Mouse (Mus musculus) C2C12 (cell line): ENCODE data around the gene Tom1. TPM values are rescaled to one million over a fixed set of nuclear protein-coding genes. Genes with fewer than 3 reads are reported as not detected.

Source experiments
- H3K27me3 ChIP-seq: one replicate; pipeline ENCODE4 v1.6.1; 2011; ENCODE audit not compliant: control insufficient read depth, insufficient read depth, insufficient read length
- H3K36me3 ChIP-seq: one replicate; pipeline ENCODE4 v1.6.1; 2011; ENCODE audit not compliant: control insufficient read depth, insufficient read depth
- H3K4me3 ChIP-seq: one replicate; pipeline ENCODE4 v1.5.1; 2011; ENCODE audit warnings: mild to moderate bottlenecking, control low read depth; ENCODE audit not compliant: poor library complexity, insufficient read depth, severe bottlenecking
- H3K79me2 ChIP-seq: one replicate; pipeline ENCODE4 v1.6.1; 2011; ENCODE audit not compliant: control insufficient read depth, insufficient read depth
- H3K79me3 ChIP-seq: one replicate; pipeline ENCODE4 v1.6.1; 2011; ENCODE audit warnings: low read depth, control low read depth
- H3ac ChIP-seq: one replicate; pipeline ENCODE3; 2011; ENCODE audit warnings: low read depth; ENCODE audit not compliant: control insufficient read depth, insufficient read length
- CEBPB ChIP-seq: IDR thresholded peaks from one replicate; pipeline ENCODE4 v1.6.1; 2011; ENCODE audit warnings: low read depth, mild to moderate bottlenecking, control low read depth, moderate library complexity
- CTCF ChIP-seq: IDR thresholded peaks from one replicate; pipeline ENCODE4 v1.5.1; 2011; ENCODE audit not compliant: control insufficient read depth, insufficient read depth, insufficient read length
- FOSL1 ChIP-seq: IDR thresholded peaks from one replicate; pipeline ENCODE4 v1.8.0; 2011; ENCODE audit warnings: mild to moderate bottlenecking, low read length; ENCODE audit not compliant: poor library complexity, insufficient read depth, severe bottlenecking
- MAX ChIP-seq: IDR thresholded peaks from one replicate; pipeline ENCODE4 v1.6.1; 2011; ENCODE audit warnings: mild to moderate bottlenecking, control low read depth
- MYOD1 ChIP-seq: IDR thresholded peaks from one replicate; pipeline ENCODE4 v1.6.1; 2011; ENCODE audit warnings: low read depth; ENCODE audit not compliant: control insufficient read depth, insufficient read length
- MYOG ChIP-seq: IDR thresholded peaks from one replicate; pipeline ENCODE4 v1.6.1; 2011; ENCODE audit not compliant: control insufficient read depth, insufficient read length; ENCODE audit errors: extremely low read depth
- USF1 ChIP-seq: IDR thresholded peaks from one replicate; pipeline ENCODE4 v1.6.1; 2011; ENCODE audit warnings: low read depth, mild to moderate bottlenecking, control low read depth, moderate library complexity
- polyA plus RNA-seq: library from polyadenylated mRNA; unstranded; fragments of >200 nt; fragmentation: generic; extraction: Trizol; gene quantifications from one replicate; pipeline ENCODE4 v1.2.1, GENCODE M21; 2012; ENCODE audit warnings: missing spikeins

Gene Tom1
- polyA plus RNA-seq, 1 experiment: 31.4 TPM

GRCm38 (mm10) chr8:75093399-75094156 lies 60.1 kb downstream of the Tom1 start, which contains the start of gene Hmox1:
Gene Hmox1, plus strand, starts transcription at chr8:75093621.
- Histone ChIP-seq H3K79me2 (peaks cover 47% of the 10 kb centered on the region), H3K79me3 (peaks cover 32% of the 10 kb centered on the region), H3K27me3 (no peaks in the 10 kb centered on the region), H3K36me3 (peaks cover 40% of the 10 kb centered on the region), H3K4me3 (peak within 1 kb of the TSS; percentile 81), H3ac (peak within 1 kb of the TSS; percentile 97)
- TF ChIP-seq CTCF (no peak), USF1 (peak; percentile 95), FOSL1 (no peak), MYOG (no peak), CEBPB (peak; percentile 98), MYOD1 (peak; percentile 11), MAX (peak; percentile 65)

- Histone ChIP-seq H3K4me3 (no peak overlapping the region), H3K79me2 (peaks cover under 1% of the 10 kb centered on the region), H3ac (no peak overlapping the region), H3K36me3 (peaks cover 39% of the 10 kb centered on the region), H3K79me3 (no peaks in the 10 kb centered on the region), H3K27me3 (no peaks in the 10 kb centered on the region)
- TF ChIP-seq MAX (no peak), CTCF (no peak), FOSL1 (no peak), USF1 (no peak), MYOD1 (no peak), CEBPB (no peak), MYOG (no peak)
Measured at GRCm38 (mm10) chr8:75102956-75103355, 69.5 kb downstream of the Tom1 start.

- no peaks in the 10 kb centered on the region for H3K27me3 ChIP-seq
- H3K79me2 ChIP-seq: no peaks in the 10 kb centered on the region
- H3ac ChIP-seq: no peak overlapping the region
- peaks cover 34% of the 10 kb centered on the region for H3K36me3 ChIP-seq
- no peaks in the 10 kb centered on the region for H3K79me3 ChIP-seq
- H3K4me3 ChIP-seq: no peak overlapping the region
- TF ChIP-seq MYOD1 (no peak), USF1 (no peak), MAX (no peak), CEBPB (no peak), CTCF (no peak), FOSL1 (no peak), MYOG (no peak)
Measured at GRCm38 (mm10) chr8:75103376-75103878, 69.9 kb downstream of the Tom1 start.

GRCm38 (mm10) chr8:75108527-75109235 lies 75.2 kb downstream of the Tom1 start:
- TF ChIP-seq USF1 (no peak), MYOD1 (no peak), MYOG (no peak), MAX (peak; percentile 49), FOSL1 (no peak), CTCF (peak; percentile 89), CEBPB (no peak)
- peaks cover 27% of the 10 kb centered on the region for H3K36me3 ChIP-seq
- H3K79me2 ChIP-seq: peaks cover 38% of the 10 kb centered on the region
- peak overlapping the region; percentile 87 for H3K4me3 ChIP-seq
- H3K79me3 ChIP-seq: peaks cover 32% of the 10 kb centered on the region
- H3ac ChIP-seq: peak overlapping the region; percentile 86
- H3K27me3 ChIP-seq: no peaks in the 10 kb centered on the region

- H3K36me3 ChIP-seq: peaks cover 34% of the 10 kb centered on the region
- H3ac ChIP-seq: peak within 1 kb of the TSS; percentile 88
- H3K79me2 ChIP-seq: peaks cover 38% of the 10 kb centered on the region
- peaks cover 32% of the 10 kb centered on the region for H3K79me3 ChIP-seq
- H3K27me3 ChIP-seq: no peaks in the 10 kb centered on the region
- TF ChIP-seq FOSL1: no peak
- TF ChIP-seq MYOD1: no peak
- no peak for TF ChIP-seq USF1
- no peak for TF ChIP-seq CTCF
- no peak for TF ChIP-seq CEBPB
- no peak for TF ChIP-seq MYOG
- H3K4me3 ChIP-seq: peak within 1 kb of the TSS; percentile 87
Measured at GRCm38 (mm10) chr8:75109236-75109967, 75.9 kb downstream of the Tom1 start, which contains the start of gene Mcm5. Gene Mcm5, plus strand, starts transcription at chr8:75109569.
